ENCODE assay signal across 8 mouse cellular contexts in the genomic region with DNA sequence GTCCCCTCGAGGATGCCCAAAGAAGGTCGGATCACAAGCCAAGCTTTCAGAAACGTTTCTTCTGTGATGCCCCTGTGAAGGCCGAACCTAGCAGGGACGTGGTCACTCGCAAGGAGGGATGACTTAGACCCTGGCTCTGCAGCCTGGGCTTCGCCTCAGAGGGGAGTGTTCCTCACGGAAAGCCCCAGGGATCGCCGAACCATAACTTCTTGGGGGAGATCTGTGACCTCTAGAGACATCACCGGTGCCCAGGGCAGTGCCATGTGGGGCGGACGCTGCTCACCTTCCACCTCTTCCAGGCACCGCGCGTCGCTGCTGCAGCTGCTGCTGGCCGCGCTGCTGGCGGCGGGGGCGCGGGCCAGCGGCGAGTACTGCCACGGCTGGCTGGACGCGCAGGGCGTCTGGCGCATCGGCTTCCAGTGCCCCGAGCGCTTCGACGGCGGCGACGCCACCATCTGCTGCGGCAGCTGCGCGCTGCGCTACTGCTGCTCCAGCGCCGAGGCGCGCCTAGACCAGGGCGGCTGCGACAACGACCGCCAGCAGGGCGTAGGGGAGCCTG. TPM values are rescaled to one million over a fixed set of nuclear protein-coding genes. Genes with fewer than 3 reads are reported as not detected.
DNase-seq lines count a peak whose midpoint lies in the region; ATAC-seq lines count a peak whose summit lies in the region.

No protein-coding gene starts in this region.

- H3K9ac ChIP-seq in heart, embryonic 12.5 days, result peak overlapping the region; percentile 83
- H3K9ac ChIP-seq in hindbrain, embryonic 14.5 days, result peak overlapping the region; percentile 64
- H3K9ac ChIP-seq in liver, embryonic 15.5 days, result no peak overlapping the region; the same call in 1 of the 2 replicates

- peaks cover 12% of the 10 kb centered on the region for H3K4me1 ChIP-seq in heart, embryonic 12.5 days (replicated peaks)
- H3K4me1 ChIP-seq in forebrain, embryonic 10.5 days, result peaks cover 58% of the 10 kb centered on the region
- H3K4me1 ChIP-seq in hindbrain, embryonic 14.5 days (replicated peaks; ENCODE audit: control insufficient read depth, insufficient read depth, low read length), result peaks cover 16% of the 10 kb centered on the region
- H3K4me1 ChIP-seq in liver, embryonic 15.5 days (replicated peaks), result no peaks in the 10 kb centered on the region; the same call in 1 of the 2 replicates

- DNase-seq in heart, adult 9 months (ENCODE audit: low spot score in 2 of 2), result no peak
- DNase-seq in adrenal gland, adult 8-10 months, result peak; percentile 8
- peak; percentile 50 for DNase-seq in forebrain, embryonic 10.5 days (ENCODE audit: extremely low spot score, low spot score)
- DNase-seq in hindbrain, embryonic 14.5 days (ENCODE audit: low spot score), result peak; percentile 58
- DNase-seq in right cerebral cortex, postnatal 25 days, result peak; percentile 40
- DNase-seq in ovary, postnatal 10 days (ENCODE audit: low spot score), result no peak

- H3K27me3 ChIP-seq in heart, embryonic 12.5 days (replicated peaks), result peaks cover 6% of the 10 kb centered on the region; the same call in 1 of the 2 replicates
- H3K27me3 ChIP-seq in forebrain, embryonic 10.5 days (ENCODE audit: poor library complexity, severe bottlenecking), result peaks cover 75% of the 10 kb centered on the region
- peaks cover 11% of the 10 kb centered on the region for H3K27me3 ChIP-seq in hindbrain, embryonic 14.5 days (ENCODE audit: control insufficient read depth, insufficient read depth, low read length)
- H3K27me3 ChIP-seq in liver, embryonic 15.5 days, result peaks cover 48% of the 10 kb centered on the region

- peak overlapping the region; percentile 59 for H3K4me3 ChIP-seq in heart, embryonic 12.5 days
- peak overlapping the region; percentile 70 for H3K4me3 ChIP-seq in forebrain, embryonic 10.5 days
- H3K4me3 ChIP-seq in hindbrain, embryonic 14.5 days (replicated peaks; ENCODE audit: low read length), result peak overlapping the region; percentile 66
- peak overlapping the region; percentile 54 for H3K4me3 ChIP-seq in liver, embryonic 15.5 days (replicated peaks)

- peaks cover 13% of the 10 kb centered on the region for H3K36me3 ChIP-seq in heart, embryonic 12.5 days
- H3K36me3 ChIP-seq in forebrain, embryonic 10.5 days (replicated peaks), result peaks cover 18% of the 10 kb centered on the region
- H3K36me3 ChIP-seq in hindbrain, embryonic 14.5 days (replicated peaks; ENCODE audit: control insufficient read depth, insufficient read depth), result no peaks in the 10 kb centered on the region
- no peaks in the 10 kb centered on the region for H3K36me3 ChIP-seq in liver, embryonic 15.5 days (replicated peaks)

- H3K9me3 ChIP-seq in heart, embryonic 12.5 days (replicated peaks), result no peaks in the 10 kb centered on the region
- H3K9me3 ChIP-seq in forebrain, embryonic 10.5 days, result no peaks in the 10 kb centered on the region
- H3K9me3 ChIP-seq in hindbrain, embryonic 14.5 days (ENCODE audit: control insufficient read depth, low read length), result no peaks in the 10 kb centered on the region
- no peaks in the 10 kb centered on the region for H3K9me3 ChIP-seq in liver, embryonic 15.5 days (replicated peaks)

- peak overlapping the region; percentile 77 for H3K27ac ChIP-seq in heart, embryonic 12.5 days (ENCODE audit: poor library complexity, severe bottlenecking)
- peak overlapping the region; percentile 93 for H3K27ac ChIP-seq in forebrain, embryonic 10.5 days
- peak overlapping the region; percentile 60 for H3K27ac ChIP-seq in hindbrain, embryonic 14.5 days
- no peak overlapping the region for H3K27ac ChIP-seq in liver, embryonic 15.5 days (replicated peaks)

- peak overlapping the region; percentile 86 for H3K4me2 ChIP-seq in heart, embryonic 12.5 days
- peak overlapping the region; percentile 67 for H3K4me2 ChIP-seq in hindbrain, embryonic 14.5 days (replicated peaks)
- peak overlapping the region; percentile 67 for H3K4me2 ChIP-seq in liver, embryonic 15.5 days

- peak; percentile 20; the same call in 1 of the 2 replicates for ATAC-seq in heart, embryonic 12.5 days (ENCODE audit: insufficient number of reproducible peaks, low FRiP score)
- ATAC-seq in hindbrain, embryonic 14.5 days (ENCODE audit: low FRiP score), result peak; percentile 60
- ATAC-seq in liver, embryonic 15.5 days (ENCODE audit: insufficient read depth), result no peak

- WGBS in heart, embryonic 12.5 days, result under 1% methylated on average over 51 of the region's 51 CpGs
- under 1% methylated on average over 51 of the region's 51 CpGs for WGBS in forebrain, embryonic 10.5 days
- 0% methylated on average over 49 of the region's 51 CpGs for WGBS in hindbrain, embryonic 14.5 days
- WGBS in liver, embryonic 15.5 days (ENCODE audit: insufficient replicate concordance), result under 1% methylated on average over 51 of the region's 51 CpGs

RNA-seq across cellular contexts. Expression of a gene that starts 0.8 kb away (rescaled TPM):
- polyA plus RNA-seq in heart, embryonic 12.5 days (2016; fragmentation: Nextera tagmentation; extraction: Ambion mirVana), result 31.8 and 32.7 TPM in 2 replicates
- total RNA-seq in adrenal gland, adult 8-10 months (2022), result 1 to 10 TPM; 1.0 to 2.3 (median 1.6) TPM
- 23.3 and 30.5 TPM in 2 replicates for polyA plus RNA-seq in forebrain, embryonic 10.5 days (2016; fragmentation: Nextera tagmentation; extraction: Ambion mirVana)
- polyA plus RNA-seq in hindbrain, embryonic 14.5 days (2014; fragmentation: Nextera tagmentation; extraction: Ambion mirVana), result 5.6 and 6.5 TPM in 2 replicates
- 0.59 and 0.71 TPM in 2 replicates for polyA plus RNA-seq in liver, embryonic 15.5 days (2015; fragmentation: Nextera tagmentation; extraction: Ambion mirVana)

RNA-seq across cellular contexts. Expression of a gene that starts 28.1 kb away (rescaled TPM):
- polyA plus RNA-seq in heart, embryonic 12.5 days (2016; fragmentation: Nextera tagmentation; extraction: Ambion mirVana), result 29.3 and 33.0 TPM in 2 replicates
- total RNA-seq in adrenal gland, adult 8-10 months (2022), result 10 to 100 TPM; 67.8 to 82.0 (median 78.5) TPM
- polyA plus RNA-seq in forebrain, embryonic 10.5 days (2016; fragmentation: Nextera tagmentation; extraction: Ambion mirVana), result 23.5 and 26.6 TPM in 2 replicates
- polyA plus RNA-seq in hindbrain, embryonic 14.5 days (2014; fragmentation: Nextera tagmentation; extraction: Ambion mirVana), result 35.2 and 37.3 TPM in 2 replicates
- polyA plus RNA-seq in liver, embryonic 15.5 days (2015; fragmentation: Nextera tagmentation; extraction: Ambion mirVana), result 15.0 and 15.8 TPM in 2 replicates

Comparison
In these comparisons a context has a peak if more than half of its experiments do, and no peak if none do; other contexts are left out.
1. DNase-seq: peak in adrenal gland, adult 8-10 months (single experiment), forebrain, embryonic 10.5 days (single experiment), hindbrain, embryonic 14.5 days (single experiment) and right cerebral cortex, postnatal 25 days (single experiment); none in heart, adult 9 months (0 of 2) and ovary, postnatal 10 days (single experiment).
2. Peak in every context shown above with its lines, with median percentiles within 50 percentile points of each other: H3K4me2 ChIP-seq and H3K4me3 ChIP-seq.